Mouse (Mus musculus) C2C12 (cell line): ENCODE results near the gene Dpp8. TPM values are rescaled to one million over a fixed set of nuclear protein-coding genes. Genes with fewer than 3 reads are reported as not detected.

Experiments used
- H3K27me3 ChIP-seq: one replicate; pipeline ENCODE4 v1.6.1; 2011; ENCODE audit not compliant: control insufficient read depth, insufficient read depth, insufficient read length
- H3K36me3 ChIP-seq: one replicate; pipeline ENCODE4 v1.6.1; 2011; ENCODE audit not compliant: control insufficient read depth, insufficient read depth
- H3K4me3 ChIP-seq: one replicate; pipeline ENCODE4 v1.5.1; 2011; ENCODE audit warnings: mild to moderate bottlenecking, control low read depth; ENCODE audit not compliant: poor library complexity, insufficient read depth, severe bottlenecking
- H3K79me2 ChIP-seq: one replicate; pipeline ENCODE4 v1.6.1; 2011; ENCODE audit not compliant: control insufficient read depth, insufficient read depth
- H3K79me3 ChIP-seq: one replicate; pipeline ENCODE4 v1.6.1; 2011; ENCODE audit warnings: low read depth, control low read depth
- H3ac ChIP-seq: one replicate; pipeline ENCODE3; 2011; ENCODE audit warnings: low read depth; ENCODE audit not compliant: control insufficient read depth, insufficient read length
- CEBPB ChIP-seq: IDR thresholded peaks from one replicate; pipeline ENCODE4 v1.6.1; 2011; ENCODE audit warnings: low read depth, mild to moderate bottlenecking, control low read depth, moderate library complexity
- CTCF ChIP-seq: IDR thresholded peaks from one replicate; pipeline ENCODE4 v1.5.1; 2011; ENCODE audit not compliant: control insufficient read depth, insufficient read depth, insufficient read length
- FOSL1 ChIP-seq: IDR thresholded peaks from one replicate; pipeline ENCODE4 v1.8.0; 2011; ENCODE audit warnings: mild to moderate bottlenecking, low read length; ENCODE audit not compliant: poor library complexity, insufficient read depth, severe bottlenecking
- MAX ChIP-seq: IDR thresholded peaks from one replicate; pipeline ENCODE4 v1.6.1; 2011; ENCODE audit warnings: mild to moderate bottlenecking, control low read depth
- MYOD1 ChIP-seq: IDR thresholded peaks from one replicate; pipeline ENCODE4 v1.6.1; 2011; ENCODE audit warnings: low read depth; ENCODE audit not compliant: control insufficient read depth, insufficient read length
- MYOG ChIP-seq: IDR thresholded peaks from one replicate; pipeline ENCODE4 v1.6.1; 2011; ENCODE audit not compliant: control insufficient read depth, insufficient read length; ENCODE audit errors: extremely low read depth
- USF1 ChIP-seq: IDR thresholded peaks from one replicate; pipeline ENCODE4 v1.6.1; 2011; ENCODE audit warnings: low read depth, mild to moderate bottlenecking, control low read depth, moderate library complexity
- polyA plus RNA-seq: library from polyadenylated mRNA; unstranded; fragments of >200 nt; fragmentation: generic; extraction: Trizol; gene quantifications from one replicate; pipeline ENCODE4 v1.2.1, GENCODE M21; 2012; ENCODE audit warnings: missing spikeins

Dpp8 gene
- polyA plus RNA-seq, 1 experiment: 15.5 TPM

DNA sequence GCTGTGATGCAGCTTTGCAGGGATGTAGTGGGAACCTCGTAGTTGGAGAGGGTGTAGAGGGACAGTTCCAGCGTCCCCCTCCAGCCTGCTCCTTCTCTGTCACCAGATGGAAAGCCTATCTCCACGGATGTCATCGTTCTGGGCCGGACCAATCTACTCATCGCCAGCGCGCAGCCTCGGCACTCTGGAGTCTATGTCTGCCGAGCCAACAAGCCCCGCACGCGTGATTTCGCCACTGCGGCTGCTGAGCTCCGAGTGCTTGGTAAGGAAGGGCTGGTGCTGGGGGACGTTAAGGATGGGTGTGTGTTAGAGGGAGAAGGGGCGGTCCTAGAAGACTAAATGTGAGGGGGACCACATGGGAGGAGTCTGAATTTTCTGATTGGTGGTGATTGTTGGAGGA lies 90.3 kb downstream of the Dpp8 start:
- H3K4me3 ChIP-seq: no peak overlapping the region
- H3ac ChIP-seq: no peak overlapping the region
- no peaks in the 10 kb centered on the region for H3K79me2 ChIP-seq
- no peak for TF ChIP-seq MYOD1
- peaks cover 5% of the 10 kb centered on the region for H3K27me3 ChIP-seq
- no peaks in the 10 kb centered on the region for H3K36me3 ChIP-seq
- H3K79me3 ChIP-seq: no peaks in the 10 kb centered on the region

DNA sequence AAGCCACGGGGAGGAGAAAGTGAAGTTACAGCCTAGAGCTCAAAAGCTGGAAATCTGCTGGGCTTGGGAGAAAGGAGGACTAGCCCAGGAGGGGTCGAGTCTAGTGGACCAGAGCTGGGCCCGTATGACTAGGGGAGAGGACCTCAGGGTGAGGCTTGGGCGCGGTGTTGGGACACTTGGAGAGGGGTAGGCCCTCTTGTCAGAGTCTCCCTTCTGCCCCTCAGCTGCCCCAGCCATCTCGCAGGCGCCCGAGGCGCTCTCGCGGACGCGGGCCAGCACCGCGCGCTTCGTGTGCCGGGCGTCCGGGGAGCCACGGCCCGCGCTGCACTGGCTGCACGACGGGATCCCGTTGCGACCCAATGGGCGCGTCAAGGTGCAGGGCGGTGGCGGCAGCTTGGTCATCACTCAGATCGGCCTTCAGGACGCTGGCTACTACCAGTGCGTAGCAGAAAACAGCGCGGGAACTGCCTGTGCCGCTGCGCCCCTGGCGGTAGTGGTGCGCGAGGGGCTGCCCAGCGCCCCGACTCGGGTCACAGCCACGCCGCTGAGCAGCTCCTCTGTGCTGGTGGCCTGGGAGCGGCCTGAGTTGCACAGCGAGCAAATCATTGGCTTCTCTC lies 91.4 kb downstream of the Dpp8 start:
- Histone ChIP-seq H3K27me3 (peaks cover 6% of the 10 kb centered on the region), H3K79me2 (no peaks in the 10 kb centered on the region), H3K36me3 (no peaks in the 10 kb centered on the region), H3ac (no peak overlapping the region), H3K79me3 (no peaks in the 10 kb centered on the region), H3K4me3 (no peak overlapping the region)
- TF ChIP-seq MYOG: no peak
- TF ChIP-seq FOSL1: no peak
- TF ChIP-seq CTCF: no peak
- no peak for TF ChIP-seq MAX
- TF ChIP-seq CEBPB: no peak
- no peak for TF ChIP-seq USF1
- TF ChIP-seq MYOD1: no peak

DNA sequence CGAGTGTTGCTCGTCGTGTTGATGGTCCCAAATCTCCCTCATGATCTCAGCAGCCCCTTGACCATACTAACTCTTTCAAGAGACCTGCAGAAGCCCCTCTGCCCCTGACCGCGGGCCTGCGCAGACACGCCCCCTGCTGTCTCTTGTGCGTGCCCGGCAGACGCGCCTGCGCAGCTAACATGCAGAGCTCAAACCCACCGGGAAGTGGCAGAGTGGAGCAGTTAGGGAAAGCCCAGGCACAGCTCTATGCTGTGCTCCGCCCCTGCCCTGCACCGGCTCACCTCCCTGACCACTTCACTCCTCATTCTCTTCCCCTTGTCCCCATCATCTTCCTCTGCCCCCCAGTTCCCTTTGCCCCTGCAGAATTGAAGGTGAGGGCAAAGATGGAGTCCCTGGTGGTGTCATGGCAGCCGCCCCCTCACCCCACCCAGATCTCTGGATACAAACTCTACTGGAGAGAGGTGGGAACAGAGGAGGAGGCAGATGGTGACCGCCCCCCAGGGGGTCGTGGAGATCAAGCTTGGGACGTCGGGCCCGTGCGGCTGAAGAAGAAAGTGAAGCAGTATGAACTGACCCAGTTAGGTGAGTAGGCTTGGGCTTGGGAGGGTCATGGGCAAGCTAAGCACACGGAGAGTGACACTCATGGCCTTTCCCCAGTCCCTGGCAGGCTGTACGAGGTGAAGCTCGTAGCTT lies 96.1 kb downstream of the Dpp8 start:
- Histone ChIP-seq H3K27me3 (peaks cover 12% of the 10 kb centered on the region), H3K79me3 (no peaks in the 10 kb centered on the region), H3K79me2 (no peaks in the 10 kb centered on the region), H3ac (no peak overlapping the region), H3K4me3 (no peak overlapping the region), H3K36me3 (no peaks in the 10 kb centered on the region)
- TF ChIP-seq CEBPB: no peak
- TF ChIP-seq CTCF: no peak
- no peak for TF ChIP-seq FOSL1
- TF ChIP-seq MYOG: no peak
- no peak for TF ChIP-seq MAX
- TF ChIP-seq MYOD1: no peak
- TF ChIP-seq USF1: no peak

DNA sequence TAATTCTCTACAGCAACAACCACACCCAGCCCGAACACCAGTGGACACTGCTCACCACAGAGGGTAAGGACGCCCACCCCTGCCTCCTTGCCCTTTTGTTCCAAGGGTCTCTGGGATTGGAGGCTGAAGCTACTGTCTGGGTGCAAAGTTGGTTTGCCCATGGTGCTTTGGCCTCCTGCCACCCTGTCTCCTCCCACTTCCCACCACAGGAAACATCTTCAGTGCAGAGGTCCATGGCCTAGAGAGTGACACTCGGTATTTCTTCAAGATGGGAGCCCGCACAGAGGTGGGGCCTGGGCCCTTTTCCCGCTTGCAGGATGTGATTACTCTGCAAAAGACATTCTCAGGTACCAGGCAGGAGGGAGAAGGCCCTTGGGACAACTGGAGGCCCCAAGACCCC lies 99.5 kb downstream of the Dpp8 start:
- Histone ChIP-seq H3K79me2 (no peaks in the 10 kb centered on the region), H3K4me3 (no peak overlapping the region), H3K27me3 (peaks cover 23% of the 10 kb centered on the region), H3K79me3 (no peaks in the 10 kb centered on the region), H3ac (no peak overlapping the region), H3K36me3 (no peaks in the 10 kb centered on the region)
- TF ChIP-seq MYOG (no peak), MAX (no peak), USF1 (no peak), CTCF (no peak), MYOD1 (no peak), CEBPB (no peak), FOSL1 (no peak)

Other genes starting within 250 kb of the Dpp8 start
- gene Dennd4a, start 221.1 kb upstream of the Dpp8 start, polyA plus RNA-seq: 1.3 TPM
- not detected for gene Slc24a1, start 80.8 kb upstream of the Dpp8 start, polyA plus RNA-seq
- gene Ints14, start 71.5 kb upstream of the Dpp8 start, polyA plus RNA-seq: 20.5 TPM
- gene Hacd3, start 10.7 kb upstream of the Dpp8 start, polyA plus RNA-seq: 22.9 TPM
- gene Igdcc4, start 69.1 kb downstream of the Dpp8 start, polyA plus RNA-seq: 0.76 TPM
- not detected for gene Igdcc3, start 108.8 kb downstream of the Dpp8 start, polyA plus RNA-seq
- gene Parp16, start 162.9 kb downstream of the Dpp8 start, polyA plus RNA-seq: 2.1 TPM
- gene Cilp, start 232.8 kb downstream of the Dpp8 start, polyA plus RNA-seq: 0.01 TPM